Mouse (Mus musculus): ENCODE measurements around the gene Ppp1r1b. TPM values are rescaled to one million over a fixed set of nuclear protein-coding genes. Genes with fewer than 3 reads are reported as not detected.
A peak's percentile ranks its signal among the peaks of the same experiment; 100 is the strongest.

Gene Ppp1r1b
- polyA plus RNA-seq, 1 experiment from 2014 or later: 0.17 TPM

- Histone ChIP-seq H3K4me3 (ENCODE audit: low read depth, low read length) (no peak overlapping the region), H3K36me3 (ENCODE audit: control insufficient read depth, insufficient read depth, low read length) (no peaks in the 10 kb centered on the region), H3K4me2 (ENCODE audit: low read depth, severe bottlenecking) (no peak overlapping the region), H3K4me1 (ENCODE audit: control insufficient read depth, insufficient read depth, low read length) (peaks cover 3% of the 10 kb centered on the region; the same call in 1 of the 2 replicates), H3K27me3 (ENCODE audit: control insufficient read depth, insufficient read depth, low read length) (no peaks in the 10 kb centered on the region), H3K27ac (replicated peaks; ENCODE audit: low read depth, low read length) (no peak overlapping the region), H3K9me3 (ENCODE audit: control insufficient read depth, low read length) (no peaks in the 10 kb centered on the region), H3K9ac (ENCODE audit: low read length) (no peak overlapping the region)
- no peak for ATAC-seq (ENCODE audit: insufficient number of reproducible peaks, low FRiP score, low TSS enrichment, low read depth)
- 95% methylated on average over 7 of the region's 7 CpGs for WGBS
- no peak for DNase-seq (ENCODE audit: low spot score)
Observed at GRCm38 (mm10) chr11:98397946-98398345, 49.7 kb downstream of the Ppp1r1b start.

- peak within 1 kb of the TSS; percentile 68 for H3K4me2 ChIP-seq (ENCODE audit: low read depth, severe bottlenecking)
- ATAC-seq (ENCODE audit: insufficient number of reproducible peaks, low FRiP score, low TSS enrichment, low read depth): peak; percentile 85
- H3K27ac ChIP-seq (replicated peaks; ENCODE audit: low read depth, low read length): peak within 1 kb of the TSS; percentile 94
- under 1% methylated on average over 40 of the region's 40 CpGs for WGBS
- no peaks in the 10 kb centered on the region for H3K36me3 ChIP-seq (ENCODE audit: control insufficient read depth, insufficient read depth, low read length)
- DNase-seq (ENCODE audit: low spot score): peak; percentile 90
- H3K27me3 ChIP-seq (ENCODE audit: control insufficient read depth, insufficient read depth, low read length): no peaks in the 10 kb centered on the region
- H3K4me1 ChIP-seq (ENCODE audit: control insufficient read depth, insufficient read depth, low read length): peaks cover 3% of the 10 kb centered on the region; the same call in 1 of the 2 replicates
- peak within 1 kb of the TSS; percentile 84 for H3K9ac ChIP-seq (ENCODE audit: low read length)
- H3K4me3 ChIP-seq (ENCODE audit: low read depth, low read length): peak within 1 kb of the TSS; percentile 59
- H3K9me3 ChIP-seq (ENCODE audit: control insufficient read depth, low read length): no peaks in the 10 kb centered on the region
Observed at GRCm38 (mm10) chr11:98400161-98400726, 52.0 kb downstream of the Ppp1r1b start, which contains the start of gene Pgap3. Gene Pgap3, minus strand, starts transcription at chr11:98400490.

- Histone ChIP-seq H3K4me1 (ENCODE audit: control insufficient read depth, insufficient read depth, low read length) (peaks cover 3% of the 10 kb centered on the region; the same call in 1 of the 2 replicates), H3K4me2 (ENCODE audit: low read depth, severe bottlenecking) (peak overlapping the region; percentile 68), H3K4me3 (ENCODE audit: low read depth, low read length) (peak overlapping the region; percentile 59), H3K27me3 (ENCODE audit: control insufficient read depth, insufficient read depth, low read length) (no peaks in the 10 kb centered on the region), H3K27ac (replicated peaks; ENCODE audit: low read depth, low read length) (no peak overlapping the region; the same call in 1 of the 2 replicates), H3K9ac (ENCODE audit: low read length) (peak overlapping the region; percentile 84), H3K36me3 (ENCODE audit: control insufficient read depth, insufficient read depth, low read length) (no peaks in the 10 kb centered on the region), H3K9me3 (ENCODE audit: control insufficient read depth, low read length) (no peaks in the 10 kb centered on the region)
- 55% methylated on average over 3 of the region's 3 CpGs for WGBS
- ATAC-seq (ENCODE audit: insufficient number of reproducible peaks, low FRiP score, low TSS enrichment, low read depth) (no peak), DNase-seq (ENCODE audit: low spot score) (no peak)
Observed at GRCm38 (mm10) chr11:98400816-98401215, 52.6 kb downstream of the Ppp1r1b start.

- H3K9ac ChIP-seq (ENCODE audit: low read length): no peak overlapping the region
- H3K4me1 ChIP-seq (ENCODE audit: control insufficient read depth, insufficient read depth, low read length): peaks cover 11% of the 10 kb centered on the region
- H3K4me2 ChIP-seq (ENCODE audit: low read depth, severe bottlenecking): no peak overlapping the region
- no peak for DNase-seq (ENCODE audit: low spot score)
- H3K4me3 ChIP-seq (ENCODE audit: low read depth, low read length): no peak overlapping the region
- WGBS: 72% methylated on average over 6 of the region's 6 CpGs
- H3K27me3 ChIP-seq (ENCODE audit: control insufficient read depth, insufficient read depth, low read length): peaks cover 4% of the 10 kb centered on the region; the same call in 1 of the 2 replicates
- no peak for ATAC-seq (ENCODE audit: insufficient number of reproducible peaks, low FRiP score, low TSS enrichment, low read depth)
- no peaks in the 10 kb centered on the region for H3K36me3 ChIP-seq (ENCODE audit: control insufficient read depth, insufficient read depth, low read length)
- no peaks in the 10 kb centered on the region for H3K9me3 ChIP-seq (ENCODE audit: control insufficient read depth, low read length)
- H3K27ac ChIP-seq (replicated peaks; ENCODE audit: low read depth, low read length): no peak overlapping the region
Observed at GRCm38 (mm10) chr11:98406621-98407020, 58.4 kb downstream of the Ppp1r1b start.

Other genes starting within 250 kb of the Ppp1r1b start
- gene Fbxl20, start 198.0 kb upstream of the Ppp1r1b start, polyA plus RNA-seq (2014; fragmentation: Nextera tagmentation; extraction: Ambion mirVana): 17.6 and 20.6 TPM in 2 replicates
- gene Med1, start 155.1 kb upstream of the Ppp1r1b start, polyA plus RNA-seq (2014; fragmentation: Nextera tagmentation; extraction: Ambion mirVana): 75.2 and 87.8 TPM in 2 replicates
- gene Cdk12, start 145.3 kb upstream of the Ppp1r1b start, polyA plus RNA-seq (2014; fragmentation: Nextera tagmentation; extraction: Ambion mirVana): 14.6 and 17.4 TPM in 2 replicates
- not detected in 2 replicates for gene Neurod2, start 18.8 kb upstream of the Ppp1r1b start, polyA plus RNA-seq (2014; fragmentation: Nextera tagmentation; extraction: Ambion mirVana)
- gene Stard3, start 10.0 kb downstream of the Ppp1r1b start, polyA plus RNA-seq (2014; fragmentation: Nextera tagmentation; extraction: Ambion mirVana): 37.7 and 38.3 TPM in 2 replicates
- 0.41 and 0.53 TPM in 2 replicates for gene Tcap, start 35.4 kb downstream of the Ppp1r1b start, polyA plus RNA-seq (2014; fragmentation: Nextera tagmentation; extraction: Ambion mirVana)
- 0.13 and 0.17 TPM in 2 replicates for gene Pnmt, start 38.0 kb downstream of the Ppp1r1b start, polyA plus RNA-seq (2014; fragmentation: Nextera tagmentation; extraction: Ambion mirVana)
- gene Pgap3, start 52.1 kb downstream of the Ppp1r1b start, polyA plus RNA-seq (2014; fragmentation: Nextera tagmentation; extraction: Ambion mirVana): 6.3 and 9.5 TPM in 2 replicates
- 29.6 and 30.5 TPM in 2 replicates for gene Erbb2, start 64.1 kb downstream of the Ppp1r1b start, polyA plus RNA-seq (2014; fragmentation: Nextera tagmentation; extraction: Ambion mirVana)
- gene Mien1, start 90.6 kb downstream of the Ppp1r1b start, polyA plus RNA-seq (2014; fragmentation: Nextera tagmentation; extraction: Ambion mirVana): 75.4 and 78.3 TPM in 2 replicates
- 5.3 and 6.7 TPM in 2 replicates for gene Grb7, start 98.0 kb downstream of the Ppp1r1b start, polyA plus RNA-seq (2014; fragmentation: Nextera tagmentation; extraction: Ambion mirVana)
- gene Ikzf3, start 197.6 kb downstream of the Ppp1r1b start, polyA plus RNA-seq (2014; fragmentation: Nextera tagmentation; extraction: Ambion mirVana): 0.07 TPM in 1 of 2 replicates, not detected in the other
- gene Zpbp2, start 202.7 kb downstream of the Ppp1r1b start, polyA plus RNA-seq (2014; fragmentation: Nextera tagmentation; extraction: Ambion mirVana): 0.45 and 1.2 TPM in 2 replicates
- gene Ormdl3, start 239.0 kb downstream of the Ppp1r1b start, polyA plus RNA-seq (2014; fragmentation: Nextera tagmentation; extraction: Ambion mirVana): 9.6 and 10.1 TPM in 2 replicates
- gene Lrrc3c, start 249.9 kb downstream of the Ppp1r1b start, polyA plus RNA-seq (2014; fragmentation: Nextera tagmentation; extraction: Ambion mirVana): not detected in 2 replicates

Data from limb, embryonic 11.5 days (tissue).